Mouse (Mus musculus): ENCODE data around the gene Cxcl3. TPM values are rescaled to one million over a fixed set of nuclear protein-coding genes. Genes with fewer than 3 reads are reported as not detected.

Gene Cxcl3
- polyA plus RNA-seq, 1 experiment from 2014 or later, result not detected

GRCm38 (mm10) chr5:90807176-90807950, 21.5 kb downstream of the Cxcl3 start:
- ATAC-seq (ENCODE audit: low FRiP score, low TSS enrichment), result no peak
- Histone ChIP-seq H3K27ac (ENCODE audit: low read depth, low read length) (no peak overlapping the region), H3K4me3 (ENCODE audit: low read length) (no peak overlapping the region), H3K9me3 (ENCODE audit: control insufficient read depth, low read length) (no peaks in the 10 kb centered on the region), H3K36me3 (ENCODE audit: control insufficient read depth, insufficient read depth, low read length) (no peaks in the 10 kb centered on the region), H3K4me2 (replicated peaks; ENCODE audit: low read depth, low read length) (no peak overlapping the region), H3K9ac (ENCODE audit: low read depth, low read length) (no peak overlapping the region), H3K4me1 (ENCODE audit: control insufficient read depth, insufficient read depth, low read length) (no peaks in the 10 kb centered on the region), H3K27me3 (ENCODE audit: control insufficient read depth, insufficient read depth, low read length) (no peaks in the 10 kb centered on the region)
- WGBS, result 74% methylated on average over 3 of the region's 3 CpGs

- no peak overlapping the region for H3K4me2 ChIP-seq (replicated peaks; ENCODE audit: low read depth, low read length)
- H3K4me3 ChIP-seq (ENCODE audit: low read length), result no peak overlapping the region
- H3K36me3 ChIP-seq (ENCODE audit: control insufficient read depth, insufficient read depth, low read length), result no peaks in the 10 kb centered on the region
- H3K4me1 ChIP-seq (ENCODE audit: control insufficient read depth, insufficient read depth, low read length), result no peaks in the 10 kb centered on the region
- H3K9ac ChIP-seq (ENCODE audit: low read depth, low read length), result no peak overlapping the region
- no peak for ATAC-seq (ENCODE audit: low FRiP score, low TSS enrichment)
- no peak overlapping the region for H3K27ac ChIP-seq (ENCODE audit: low read depth, low read length)
- H3K27me3 ChIP-seq (ENCODE audit: control insufficient read depth, insufficient read depth, low read length), result no peaks in the 10 kb centered on the region
- no peaks in the 10 kb centered on the region for H3K9me3 ChIP-seq (ENCODE audit: control insufficient read depth, low read length)
These were observed 33.9 kb downstream of the Cxcl3 start for GRCm38 (mm10) chr5:90819756-90820155.

DNA sequence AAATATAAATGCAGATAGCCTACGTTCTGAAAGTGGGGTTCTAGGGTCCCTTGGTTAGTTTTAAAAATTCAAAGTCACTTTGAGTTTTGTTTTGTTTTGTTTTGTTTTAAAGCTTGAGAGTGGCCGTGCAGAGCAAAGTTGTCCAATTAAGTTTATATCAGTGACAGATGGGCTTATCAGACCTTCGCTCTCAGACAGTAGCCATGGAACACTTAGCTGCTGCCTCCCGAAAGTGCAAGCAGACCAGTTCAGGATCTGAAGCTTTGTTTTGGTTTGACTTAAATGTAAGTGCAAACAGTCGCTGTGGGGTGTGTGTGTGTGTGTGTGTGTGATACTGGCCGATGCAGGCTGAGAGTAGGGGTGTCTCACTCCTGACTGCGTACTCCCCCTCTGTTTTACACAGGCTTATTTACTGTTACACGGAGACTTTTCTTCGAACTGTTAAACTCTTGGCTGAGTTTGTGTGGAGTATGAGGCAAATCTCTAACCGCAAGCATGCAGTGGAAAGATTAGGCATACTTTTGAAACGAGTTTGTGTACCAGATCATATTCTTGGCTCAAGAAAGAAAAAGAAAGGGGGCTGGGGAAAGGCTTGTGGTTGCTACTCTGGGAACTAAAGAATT, 46.4 kb downstream of the Cxcl3 start:
- WGBS, result 70% methylated on average over 11 of the region's 11 CpGs
- no peak overlapping the region for H3K9ac ChIP-seq (ENCODE audit: low read depth, low read length)
- no peak overlapping the region for H3K4me2 ChIP-seq (replicated peaks; ENCODE audit: low read depth, low read length)
- H3K9me3 ChIP-seq (ENCODE audit: control insufficient read depth, low read length), result no peaks in the 10 kb centered on the region
- no peak overlapping the region for H3K27ac ChIP-seq (ENCODE audit: low read depth, low read length)
- H3K27me3 ChIP-seq (ENCODE audit: control insufficient read depth, insufficient read depth, low read length), result no peaks in the 10 kb centered on the region
- no peak for ATAC-seq (ENCODE audit: low FRiP score, low TSS enrichment)
- no peaks in the 10 kb centered on the region for H3K36me3 ChIP-seq (ENCODE audit: control insufficient read depth, insufficient read depth, low read length)
- H3K4me1 ChIP-seq (ENCODE audit: control insufficient read depth, insufficient read depth, low read length), result no peaks in the 10 kb centered on the region
- H3K4me3 ChIP-seq (ENCODE audit: low read length), result no peak overlapping the region

GRCm38 (mm10) chr5:90832768-90833388, 47.0 kb downstream of the Cxcl3 start:
- no peak overlapping the region for H3K27ac ChIP-seq (ENCODE audit: low read depth, low read length)
- no peak overlapping the region for H3K4me2 ChIP-seq (replicated peaks; ENCODE audit: low read depth, low read length)
- H3K9ac ChIP-seq (ENCODE audit: low read depth, low read length), result no peak overlapping the region
- no peaks in the 10 kb centered on the region for H3K27me3 ChIP-seq (ENCODE audit: control insufficient read depth, insufficient read depth, low read length)
- no peaks in the 10 kb centered on the region for H3K4me1 ChIP-seq (ENCODE audit: control insufficient read depth, insufficient read depth, low read length)
- no peak for ATAC-seq (ENCODE audit: low FRiP score, low TSS enrichment)
- no peaks in the 10 kb centered on the region for H3K36me3 ChIP-seq (ENCODE audit: control insufficient read depth, insufficient read depth, low read length)
- no peak overlapping the region for H3K4me3 ChIP-seq (ENCODE audit: low read length)
- 91% methylated on average over 8 of the region's 8 CpGs for WGBS
- H3K9me3 ChIP-seq (ENCODE audit: control insufficient read depth, low read length), result no peaks in the 10 kb centered on the region

DNA sequence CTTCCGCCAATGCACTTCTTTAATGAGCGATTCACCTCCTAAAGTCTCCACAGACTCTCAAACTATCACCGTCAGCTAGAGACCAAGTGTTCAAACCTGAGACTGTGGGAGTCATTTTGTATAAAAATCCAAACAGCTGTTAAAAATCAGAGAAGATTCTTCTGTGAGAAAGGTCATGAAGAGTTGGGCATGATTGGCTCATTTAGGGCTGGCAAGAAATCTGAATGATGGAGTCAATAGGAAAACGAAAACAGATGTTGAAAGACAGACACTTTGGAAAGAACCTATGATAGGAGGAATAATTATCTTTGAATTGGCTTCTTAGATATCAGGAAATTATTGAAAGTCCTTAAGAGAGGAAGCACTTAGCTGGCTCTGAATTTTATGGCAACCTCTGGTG, 48.5 kb downstream of the Cxcl3 start:
- no peak overlapping the region for H3K4me2 ChIP-seq (replicated peaks; ENCODE audit: low read depth, low read length)
- no peaks in the 10 kb centered on the region for H3K36me3 ChIP-seq (ENCODE audit: control insufficient read depth, insufficient read depth, low read length)
- H3K27me3 ChIP-seq (ENCODE audit: control insufficient read depth, insufficient read depth, low read length), result no peaks in the 10 kb centered on the region
- H3K9ac ChIP-seq (ENCODE audit: low read depth, low read length), result no peak overlapping the region
- WGBS, result 83% methylated on average over 4 of the region's 4 CpGs
- H3K4me1 ChIP-seq (ENCODE audit: control insufficient read depth, insufficient read depth, low read length), result no peaks in the 10 kb centered on the region
- no peak for ATAC-seq (ENCODE audit: low FRiP score, low TSS enrichment)
- H3K4me3 ChIP-seq (ENCODE audit: low read length), result no peak overlapping the region
- no peaks in the 10 kb centered on the region for H3K9me3 ChIP-seq (ENCODE audit: control insufficient read depth, low read length)
- no peak overlapping the region for H3K27ac ChIP-seq (ENCODE audit: low read depth, low read length)

- Histone ChIP-seq H3K9me3 (ENCODE audit: control insufficient read depth, low read length) (no peaks in the 10 kb centered on the region), H3K9ac (ENCODE audit: low read depth, low read length) (no peak overlapping the region), H3K27ac (ENCODE audit: low read depth, low read length) (no peak overlapping the region), H3K36me3 (ENCODE audit: control insufficient read depth, insufficient read depth, low read length) (no peaks in the 10 kb centered on the region), H3K4me2 (replicated peaks; ENCODE audit: low read depth, low read length) (no peak overlapping the region), H3K27me3 (ENCODE audit: control insufficient read depth, insufficient read depth, low read length) (no peaks in the 10 kb centered on the region), H3K4me1 (ENCODE audit: control insufficient read depth, insufficient read depth, low read length) (no peaks in the 10 kb centered on the region), H3K4me3 (ENCODE audit: low read length) (no peak overlapping the region)
- WGBS, result 75% methylated on average over 5 of the region's 5 CpGs
- no peak for ATAC-seq (ENCODE audit: low FRiP score, low TSS enrichment)
These were observed 52.7 kb downstream of the Cxcl3 start for GRCm38 (mm10) chr5:90838582-90838981.

Small RNAs within 50 kb of the gene (microRNA-seq; reads per million reads assigned to microRNA genes)
- not detected for gene Gm24322

Other genes with a start within 250 kb of the Cxcl3 start
- 0.09 TPM in 1 of 2 replicates, not detected in the other for gene 5830473C10Rik, start 225.0 kb upstream of the Cxcl3 start, polyA plus RNA-seq (2014; fragmentation: Nextera tagmentation; extraction: Ambion mirVana)
- 6.0 and 8.3 TPM in 2 replicates for gene Rassf6, start 145.4 kb upstream of the Cxcl3 start, polyA plus RNA-seq (2014; fragmentation: Nextera tagmentation; extraction: Ambion mirVana)
- 0.14 TPM in 1 of 2 replicates, not detected in the other for gene Cxcl5, start 26.7 kb upstream of the Cxcl3 start, polyA plus RNA-seq (2014; fragmentation: Nextera tagmentation; extraction: Ambion mirVana)
- gene Ppbp, start 17.6 kb upstream of the Cxcl3 start, polyA plus RNA-seq (2014; fragmentation: Nextera tagmentation; extraction: Ambion mirVana), result 1.9 and 3.4 TPM in 2 replicates
- 28.2 and 35.1 TPM in 2 replicates for gene Pf4, start 13.7 kb upstream of the Cxcl3 start, polyA plus RNA-seq (2014; fragmentation: Nextera tagmentation; extraction: Ambion mirVana)
- gene Cxcl15, start 8.4 kb downstream of the Cxcl3 start, polyA plus RNA-seq (2014; fragmentation: Nextera tagmentation; extraction: Ambion mirVana), result not detected in 2 replicates
- 0.85 and 1.7 TPM in 2 replicates for gene Cxcl1, start 105.1 kb downstream of the Cxcl3 start, polyA plus RNA-seq (2014; fragmentation: Nextera tagmentation; extraction: Ambion mirVana)
- 0.13 TPM in 1 of 2 replicates, not detected in the other for gene Cxcl2, start 117.8 kb downstream of the Cxcl3 start, polyA plus RNA-seq (2014; fragmentation: Nextera tagmentation; extraction: Ambion mirVana)
- gene Mthfd2l, start 145.0 kb downstream of the Cxcl3 start, polyA plus RNA-seq (2014; fragmentation: Nextera tagmentation; extraction: Ambion mirVana), result 59.5 and 72.7 TPM in 2 replicates
- not detected in 2 replicates for gene Epgn, start 241.4 kb downstream of the Cxcl3 start, polyA plus RNA-seq (2014; fragmentation: Nextera tagmentation; extraction: Ambion mirVana)